Mouse (Mus musculus): ENCODE data around the gene Cnpy1.

- no peak for TF ChIP-seq EP300 (optimal IDR thresholded peaks at IDR 0.05)
- TF ChIP-seq CTCF (IDR thresholded peaks at IDR 0.05; ENCODE audit: low read depth): no peak
Measured at GRCm38 (mm10) chr5:28250479-28250878, 4.9 kb upstream of the Cnpy1 start.

Measured in stomach, postnatal 0 days (tissue).